Mouse (Mus musculus) forebrain, embryonic 10.5 days (tissue): ENCODE results near the gene Vmn2r7. TPM values are rescaled to one million over a fixed set of nuclear protein-coding genes. Genes with fewer than 3 reads are reported as not detected.
A peak's percentile ranks its signal among the peaks of the same experiment; 100 is the strongest.
"Not testable (repeated sequence)": the region's sequence is repeated elsewhere in the genome, so short reads cannot be mapped to it uniquely, and the experiment has no call there.

Experiments
- DNase-seq: peaks from one replicate; pipeline ENCODE4 v3.0.0-alpha.2; 2017; ENCODE audit warnings: low spot score; ENCODE audit errors: extremely low spot score
- H3K27ac ChIP-seq: fragments of 300-500 bp; sonication (generic); 2 replicates; pipeline ENCODE4 v1.5.1; 2016; ENCODE audit warnings: mild to moderate bottlenecking
- H3K27me3 ChIP-seq: fragments of 300-500 bp; sonication (generic); 2 replicates; pipeline ENCODE4 v1.6.1; 2016; ENCODE audit warnings: mild to moderate bottlenecking; ENCODE audit not compliant: poor library complexity, severe bottlenecking
- H3K36me3 ChIP-seq: fragments of 300-500 bp; sonication (generic); replicated peaks from 2 replicates; pipeline ENCODE4 v1.6.1; 2016; ENCODE audit warnings: mild to moderate bottlenecking, moderate library complexity
- H3K4me1 ChIP-seq: fragments of 300-500 bp; sonication (generic); 2 replicates; pipeline ENCODE4 v1.6.1; 2016
- H3K4me3 ChIP-seq: fragments of 300-500 bp; sonication (generic); 2 replicates; pipeline ENCODE4 v1.5.1; 2016; ENCODE audit warnings: mild to moderate bottlenecking, moderate library complexity
- H3K9me3 ChIP-seq: fragments of 300-500 bp; sonication (generic); 2 replicates; pipeline ENCODE4 v1.6.1; 2016; ENCODE audit warnings: mild to moderate bottlenecking, moderate library complexity
- WGBS: fragments of 180-500 bp; shearing (Covaris S2); methylation state at CpG from one replicate; pipeline ENCODE4 v1.1.7; 2016; 5-methylcytosine and 5-hydroxymethylcytosine counted together
- polyA plus RNA-seq: library from polyadenylated mRNA; unstranded; fragments of >200 nt; fragmentation: Nextera tagmentation; extraction: Ambion mirVana; gene quantifications from 2 replicates; pipeline ENCODE4 v1.2.1, GENCODE M21; 2016

The Vmn2r7 gene
- polyA plus RNA-seq = not detected in 2 replicates

DNA sequence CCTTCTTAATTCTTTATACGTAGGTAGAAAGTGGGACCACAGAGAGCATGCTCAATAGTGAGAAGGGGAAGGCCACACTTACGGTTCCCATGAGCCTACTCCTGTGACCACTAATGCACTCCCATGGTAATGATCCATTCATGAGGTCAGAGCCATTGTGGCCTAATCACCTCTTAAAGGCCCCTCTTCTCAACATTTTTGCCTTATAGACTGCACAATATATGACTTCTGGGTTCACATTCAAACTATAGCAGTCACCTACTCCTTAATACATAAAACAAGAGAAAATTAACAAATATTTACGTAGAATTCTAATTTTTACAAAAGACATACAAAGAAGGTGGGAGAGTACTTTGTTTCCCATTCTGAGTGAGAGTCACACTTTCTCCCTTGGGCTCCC lies at the start of gene Vmn2r7:
Vmn2r7 (minus strand) TSS at position 101 of the 400 bp plus-strand sequence.
- H3K9me3 ChIP-seq, H3K36me3 ChIP-seq, H3K4me3 ChIP-seq, H3K27ac ChIP-seq, H3K4me1 ChIP-seq, H3K27me3 ChIP-seq, DNase-seq: not testable (repeated sequence)
- 82% methylated on average over 3 of the region's 3 CpGs for WGBS

DNA sequence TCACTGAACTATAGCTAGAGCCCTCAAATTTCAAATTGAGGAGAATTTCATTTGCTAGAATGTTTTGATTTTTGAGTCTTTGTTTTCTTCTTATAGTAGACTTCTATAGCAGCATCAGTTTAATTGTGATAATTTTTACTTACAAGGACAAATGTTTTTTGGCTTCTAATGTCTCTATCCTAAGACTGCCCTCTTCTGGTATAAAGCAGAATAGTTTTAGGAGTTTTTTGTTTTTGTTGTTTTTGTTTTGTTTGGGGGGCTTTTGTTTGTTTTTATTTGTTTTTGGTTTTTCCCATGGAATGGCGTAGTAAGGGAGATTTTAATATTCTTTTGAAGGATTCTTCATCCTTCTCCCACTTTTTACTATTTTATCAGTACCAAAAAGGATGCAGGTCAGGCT lies 45.2 kb upstream of the Vmn2r7 start:
- DNase-seq = no peak
- Histone ChIP-seq H3K27ac (no peak overlapping the region), H3K27me3 (no peaks in the 10 kb centered on the region), H3K36me3 (no peaks in the 10 kb centered on the region), H3K4me3 (no peak overlapping the region), H3K4me1 (no peaks in the 10 kb centered on the region), H3K9me3 (no peaks in the 10 kb centered on the region)
- 66% methylated on average over 1 of the region's 1 CpGs for WGBS

DNA sequence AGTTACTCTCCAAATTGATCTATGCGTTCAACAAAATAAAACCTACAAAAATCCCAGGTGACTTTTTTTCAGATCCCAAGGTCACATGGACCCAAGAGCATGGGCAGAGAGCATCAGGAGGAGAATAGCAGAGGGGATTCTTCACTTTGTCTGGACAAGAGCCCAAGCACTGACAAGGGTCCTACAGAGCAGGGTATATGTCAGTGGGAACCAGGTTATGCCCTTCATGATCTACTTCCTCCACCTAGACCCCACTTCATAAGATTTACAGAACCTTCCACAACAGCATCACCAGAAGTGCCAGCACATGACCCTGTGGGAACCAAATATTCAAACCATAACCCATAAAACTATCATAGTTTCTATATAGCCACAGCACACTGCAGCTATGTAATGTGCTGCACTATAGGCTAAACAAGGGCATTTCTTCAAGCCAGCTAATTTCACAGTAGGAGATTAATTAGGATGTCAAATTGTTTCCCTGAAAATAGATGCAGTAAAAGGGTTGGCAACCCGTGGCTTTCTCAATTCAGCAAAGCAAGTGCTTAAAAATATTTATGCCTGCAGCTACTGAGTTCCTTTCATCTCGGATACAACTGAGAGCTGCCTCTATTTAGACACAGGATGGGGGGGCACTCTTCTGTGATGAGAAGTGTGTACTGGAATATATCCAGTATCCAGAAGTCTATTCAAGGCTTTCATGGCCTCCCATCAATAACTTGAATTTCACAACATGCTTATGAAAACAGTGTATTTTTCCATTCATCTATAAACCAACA lies 33.8 kb upstream of the Vmn2r7 start:
- H3K4me1 ChIP-seq = no peaks in the 10 kb centered on the region
- no peak for DNase-seq
- H3K4me3 ChIP-seq = no peak overlapping the region
- H3K36me3 ChIP-seq = no peaks in the 10 kb centered on the region
- H3K27me3 ChIP-seq = no peaks in the 10 kb centered on the region
- H3K9me3 ChIP-seq = no peaks in the 10 kb centered on the region; the same call in 1 of the 2 replicates
- no peak overlapping the region for H3K27ac ChIP-seq
- WGBS = 58% methylated on average over 3 of the region's 3 CpGs

DNA sequence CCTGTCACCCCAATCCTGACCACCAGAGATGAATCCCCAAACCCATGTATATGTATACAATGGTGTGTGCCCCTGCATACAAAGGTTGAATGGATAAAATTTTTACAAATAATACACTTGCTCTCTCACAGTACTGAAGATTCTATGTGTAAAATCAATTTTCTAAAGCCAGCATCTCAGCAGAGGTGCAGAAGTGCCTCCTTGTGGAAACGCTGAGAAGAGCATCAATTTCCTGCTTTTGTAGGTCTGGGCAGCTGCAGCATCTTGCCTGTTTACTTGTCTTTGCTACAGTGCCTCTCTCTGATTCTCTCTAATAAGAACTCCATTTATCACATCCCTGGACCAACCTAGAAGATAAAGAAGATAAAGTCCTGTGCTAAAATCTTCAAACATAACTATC lies 32.1 kb upstream of the Vmn2r7 start:
- no peak overlapping the region for H3K27ac ChIP-seq
- no peak for DNase-seq
- H3K4me1 ChIP-seq = no peaks in the 10 kb centered on the region
- H3K9me3 ChIP-seq = no peaks in the 10 kb centered on the region; the same call in 1 of the 2 replicates
- 57% methylated on average over 1 of the region's 1 CpGs for WGBS
- no peaks in the 10 kb centered on the region for H3K27me3 ChIP-seq
- H3K4me3 ChIP-seq = no peak overlapping the region
- no peaks in the 10 kb centered on the region for H3K36me3 ChIP-seq

DNA sequence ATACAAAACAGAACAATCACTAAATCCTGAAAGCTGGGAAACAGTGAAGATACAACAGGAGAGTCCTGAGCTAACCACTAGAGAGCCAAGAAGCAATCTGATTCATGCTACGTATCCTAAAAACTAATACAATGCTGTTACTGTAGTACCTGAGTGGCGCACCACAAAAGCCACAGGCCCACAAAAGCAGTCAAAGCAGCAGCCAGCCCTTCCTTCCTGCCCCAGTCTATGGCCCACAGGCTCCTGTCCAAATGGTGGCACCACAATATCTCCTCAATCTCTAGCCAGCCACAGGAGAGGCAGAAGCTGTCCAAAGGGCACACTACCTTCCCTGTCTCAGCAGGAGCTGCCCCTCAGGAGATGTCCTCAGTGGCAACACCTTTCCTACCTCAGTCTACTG lies 1.7 kb downstream of the Vmn2r7 start:
- no peak overlapping the region for H3K4me3 ChIP-seq
- H3K4me1 ChIP-seq = no peaks in the 10 kb centered on the region
- H3K9me3 ChIP-seq = no peaks in the 10 kb centered on the region
- H3K36me3 ChIP-seq = no peaks in the 10 kb centered on the region
- H3K27ac ChIP-seq = no peak overlapping the region
- H3K27me3 ChIP-seq = no peaks in the 10 kb centered on the region
- 88% methylated on average over 2 of the region's 2 CpGs for WGBS
- no peak for DNase-seq

DNA sequence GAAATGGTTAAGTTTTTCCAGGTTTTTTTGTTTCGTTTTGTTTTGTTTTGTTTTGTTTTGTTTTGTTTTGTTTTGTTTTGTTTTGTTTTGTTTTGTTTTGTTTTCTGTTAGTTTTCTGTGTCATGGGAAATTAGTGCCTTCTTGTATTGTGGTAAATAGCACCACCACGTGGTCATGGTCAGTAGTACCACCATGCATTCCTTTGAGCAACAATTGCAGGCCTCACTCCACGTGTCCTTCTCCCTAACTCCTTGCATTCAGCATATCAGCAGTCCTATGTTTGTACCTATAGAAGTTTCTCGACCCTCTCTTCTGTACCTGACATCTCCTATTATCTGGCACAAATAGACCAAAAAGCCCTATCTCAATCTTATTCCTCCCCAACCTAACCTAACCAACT lies 2.3 kb downstream of the Vmn2r7 start:
- Histone ChIP-seq H3K9me3 (no peaks in the 10 kb centered on the region), H3K27me3 (no peaks in the 10 kb centered on the region), H3K27ac (no peak overlapping the region), H3K36me3 (no peaks in the 10 kb centered on the region), H3K4me3 (no peak overlapping the region), H3K4me1 (no peaks in the 10 kb centered on the region)
- WGBS = 13% methylated on average over 4 of the region's 4 CpGs
- DNase-seq = peak; percentile 32

DNA sequence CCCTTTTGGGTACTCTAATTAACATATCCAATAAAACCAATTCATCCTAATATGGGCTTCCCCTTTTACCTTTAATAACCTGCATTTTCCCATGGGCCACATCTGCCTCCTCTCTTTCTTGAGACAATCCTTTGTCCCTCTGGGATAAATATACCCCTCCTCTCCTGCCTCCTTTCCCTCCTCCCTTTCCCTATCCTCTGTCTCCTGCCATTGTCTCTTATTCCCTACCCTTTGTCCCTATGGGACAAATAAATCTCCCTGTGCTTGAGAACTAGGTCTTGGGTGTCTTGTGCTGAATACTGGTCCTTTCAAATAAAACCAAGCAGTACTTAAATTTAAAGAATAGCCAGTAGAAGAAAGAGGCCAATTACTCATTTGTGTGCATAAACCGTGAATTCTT lies 13.4 kb downstream of the Vmn2r7 start:
- DNase-seq = no peak
- 62% methylated on average over 1 of the region's 1 CpGs for WGBS

DNA sequence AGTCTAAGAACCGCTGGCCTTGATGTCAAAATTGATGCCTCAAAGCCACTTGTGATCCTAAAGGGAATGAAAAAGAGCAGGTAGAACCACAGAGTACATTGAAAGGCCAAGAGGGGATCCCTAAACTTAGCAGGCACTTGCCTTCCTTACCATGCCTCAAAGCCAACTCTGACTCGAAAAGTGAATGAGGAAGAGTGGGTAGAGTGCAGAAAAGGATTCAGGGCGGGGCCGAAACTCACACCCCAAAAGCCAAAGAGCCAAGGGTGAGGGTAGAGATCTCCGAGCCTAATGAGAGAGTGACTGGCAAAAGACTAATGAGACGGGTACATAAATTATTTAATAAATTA lies 53.3 kb downstream of the Vmn2r7 start:
- H3K9me3 ChIP-seq = no peaks in the 10 kb centered on the region
- no peak overlapping the region for H3K27ac ChIP-seq
- H3K4me1 ChIP-seq = no peaks in the 10 kb centered on the region
- no peaks in the 10 kb centered on the region for H3K36me3 ChIP-seq
- H3K27me3 ChIP-seq = no peaks in the 10 kb centered on the region
- 53% methylated on average over 6 of the region's 6 CpGs for WGBS
- H3K4me3 ChIP-seq = no peak overlapping the region
- no peak for DNase-seq

More for the DNA sequence above, 13.4 kb downstream of the Vmn2r7 start:
- H3K4me1 ChIP-seq = peaks cover 16% of the 10 kb centered on the region
- no peak overlapping the region for H3K27ac ChIP-seq
- H3K9me3 ChIP-seq = no peaks in the 10 kb centered on the region
- no peak overlapping the region for H3K4me3 ChIP-seq
- H3K27me3 ChIP-seq = no peaks in the 10 kb centered on the region
- no peaks in the 10 kb centered on the region for H3K36me3 ChIP-seq

DNA sequence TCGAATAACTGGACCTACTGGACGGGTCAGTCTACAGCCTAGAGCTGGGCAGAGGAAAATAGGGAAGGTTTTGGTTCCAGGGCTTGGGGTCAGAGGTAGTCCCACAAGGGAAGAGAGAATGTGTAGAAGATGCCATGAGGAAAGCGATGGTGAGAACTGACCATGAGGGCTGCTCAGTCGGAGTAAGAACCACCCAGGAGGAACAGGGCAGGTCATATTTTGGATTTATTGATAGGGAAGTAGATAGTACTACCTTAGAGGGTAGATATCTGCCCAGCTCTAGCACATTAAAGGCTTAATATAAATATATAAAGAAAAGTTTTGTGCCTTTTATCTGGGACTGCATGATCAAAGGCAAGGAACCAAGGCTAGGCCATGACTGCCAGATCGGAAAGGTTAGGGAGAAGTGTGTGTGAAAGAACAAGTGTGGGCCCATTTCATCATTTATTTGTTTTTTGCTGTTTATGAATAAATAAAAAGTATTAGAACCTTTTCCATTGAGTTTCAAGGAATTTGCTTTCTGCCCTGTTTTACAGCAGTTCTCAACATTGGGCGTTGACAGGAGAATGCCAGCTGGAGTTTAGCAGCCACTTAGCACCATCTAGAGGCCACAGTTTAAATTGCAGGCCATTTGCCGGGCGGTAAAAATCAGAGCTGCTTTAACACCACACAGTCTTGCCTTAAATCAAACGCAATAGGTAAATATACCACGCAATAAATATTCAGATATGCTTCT lies 53.9 kb downstream of the Vmn2r7 start:
- H3K4me3 ChIP-seq = no peak overlapping the region
- DNase-seq = peak; percentile 53
- 55% methylated on average over 10 of the region's 10 CpGs for WGBS
- H3K9me3 ChIP-seq = no peaks in the 10 kb centered on the region
- no peaks in the 10 kb centered on the region for H3K36me3 ChIP-seq
- H3K4me1 ChIP-seq = no peaks in the 10 kb centered on the region
- no peaks in the 10 kb centered on the region for H3K27me3 ChIP-seq
- H3K27ac ChIP-seq = no peak overlapping the region

DNA sequence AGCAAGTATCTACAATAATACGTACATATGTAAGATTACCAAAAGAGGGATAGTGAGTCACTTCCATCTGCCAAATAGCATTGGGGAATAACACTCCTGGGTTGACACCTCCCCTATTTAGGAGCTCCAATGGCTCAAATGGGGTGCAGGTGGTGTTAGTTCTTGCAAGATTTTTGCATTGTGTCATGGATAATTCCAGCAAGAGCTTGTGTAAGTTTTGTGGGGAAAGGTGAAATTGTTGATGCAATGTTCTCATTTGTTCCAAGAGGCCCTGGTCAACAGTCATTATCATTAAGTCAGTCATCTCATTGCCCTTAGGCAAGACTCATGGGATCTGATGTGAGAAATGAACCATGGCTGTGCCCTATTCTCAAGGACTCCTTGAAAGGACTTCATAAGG lies 61.7 kb downstream of the Vmn2r7 start:
- Histone ChIP-seq H3K36me3 (no peaks in the 10 kb centered on the region), H3K4me1 (no peaks in the 10 kb centered on the region), H3K4me3 (no peak overlapping the region), H3K27ac (no peak overlapping the region), H3K27me3 (no peaks in the 10 kb centered on the region), H3K9me3 (no peaks in the 10 kb centered on the region)
- 98% methylated on average over 1 of the region's 1 CpGs for WGBS
- no peak for DNase-seq

DNA sequence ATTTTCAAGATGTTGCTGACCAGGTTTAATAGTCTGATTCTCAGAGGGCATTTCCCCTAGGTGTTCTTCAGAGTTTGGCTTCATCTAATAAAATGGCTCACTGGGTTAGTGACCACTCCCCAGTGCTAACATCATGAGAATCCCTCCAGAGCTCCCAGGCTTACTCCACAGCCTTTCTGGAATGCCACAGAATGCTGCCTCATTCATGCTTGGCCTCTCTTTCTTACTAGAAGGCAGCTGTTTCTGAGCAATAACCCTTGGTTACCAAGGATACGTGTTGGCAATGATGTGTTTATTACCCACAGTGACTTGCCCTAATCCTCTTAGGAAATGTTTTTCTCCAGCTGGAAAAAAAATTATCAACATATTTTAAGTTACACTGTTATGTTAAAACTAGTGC lies 72.4 kb downstream of the Vmn2r7 start:
- Histone ChIP-seq H3K36me3 (no peaks in the 10 kb centered on the region), H3K9me3 (no peaks in the 10 kb centered on the region), H3K27me3 (no peaks in the 10 kb centered on the region), H3K27ac (no peak overlapping the region), H3K4me1 (no peaks in the 10 kb centered on the region), H3K4me3 (no peak overlapping the region)
- WGBS = 93% methylated on average over 1 of the region's 1 CpGs
- DNase-seq = no peak

DNA sequence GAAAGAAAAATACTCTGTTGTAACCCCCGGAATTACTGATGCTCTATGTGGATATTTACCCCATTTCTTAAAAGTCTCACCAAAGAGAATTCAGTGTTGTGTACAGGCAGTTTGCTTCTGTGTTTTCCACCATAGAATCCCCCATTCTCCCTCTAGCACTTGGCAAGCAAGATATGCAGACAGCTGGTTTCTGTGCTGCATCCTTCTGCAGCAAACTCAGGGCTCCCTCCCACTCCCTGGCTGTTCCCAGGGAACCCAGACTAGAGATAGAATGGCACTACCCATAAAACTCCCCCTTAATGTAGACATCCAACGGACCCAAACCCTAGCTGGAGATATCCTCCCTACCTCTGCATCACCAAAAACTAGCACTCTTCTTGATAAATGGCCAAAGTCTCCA lies 88.4 kb downstream of the Vmn2r7 start:
- no peaks in the 10 kb centered on the region for H3K36me3 ChIP-seq
- no peaks in the 10 kb centered on the region for H3K4me1 ChIP-seq
- no peak for DNase-seq
- H3K27ac ChIP-seq = no peak overlapping the region
- H3K4me3 ChIP-seq = no peak overlapping the region
- H3K9me3 ChIP-seq = peaks cover 7% of the 10 kb centered on the region; the same call in 1 of the 2 replicates
- 90% methylated on average over 2 of the region's 2 CpGs for WGBS
- H3K27me3 ChIP-seq = no peaks in the 10 kb centered on the region

DNA sequence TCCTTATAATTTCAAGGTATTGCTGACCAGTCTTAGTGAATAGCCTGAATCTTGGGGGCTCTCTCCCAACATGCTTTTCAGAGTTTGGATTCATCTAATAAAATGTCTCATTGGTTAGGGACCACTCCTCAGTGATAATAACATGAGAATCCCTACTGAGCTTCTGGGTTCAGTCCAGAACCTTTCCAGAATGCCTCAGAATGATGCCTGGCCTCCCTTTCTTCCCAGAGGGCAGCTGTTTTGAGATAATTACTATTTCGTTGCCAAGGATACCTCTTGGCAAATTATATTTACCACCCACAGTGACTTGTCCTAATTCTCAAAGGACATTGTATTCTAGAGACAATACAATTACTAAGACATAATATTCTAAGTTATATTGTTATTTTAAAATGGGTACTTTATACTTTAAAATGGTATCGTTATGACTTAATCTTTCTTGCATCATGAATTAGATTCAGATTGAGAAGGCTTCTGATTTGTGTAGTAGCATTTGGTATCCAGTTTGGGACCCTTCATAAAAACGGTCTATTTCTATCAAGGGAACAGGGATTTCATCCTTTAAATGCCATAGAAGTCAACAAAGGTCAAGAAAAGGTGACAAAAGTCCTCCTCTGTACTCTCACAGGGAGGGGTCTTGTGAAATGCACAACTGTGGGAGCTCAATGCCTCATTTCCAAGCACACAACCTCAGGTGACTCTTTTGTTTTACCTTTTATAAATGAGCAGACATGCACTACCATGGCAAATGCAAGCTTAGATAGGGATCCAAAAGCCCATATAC lies 117.2 kb downstream of the Vmn2r7 start:
- not testable (repeated sequence) for H3K4me1 ChIP-seq, H3K9me3 ChIP-seq, H3K4me3 ChIP-seq, H3K27me3 ChIP-seq, H3K36me3 ChIP-seq, DNase-seq, H3K27ac ChIP-seq
- 81% methylated on average over 3 of the region's 3 CpGs for WGBS
